Mouse (Mus musculus) heart, embryonic 11.5 days (tissue): ENCODE data around the gene Armc8. TPM values are rescaled to one million over a fixed set of nuclear protein-coding genes. Genes with fewer than 3 reads are reported as not detected.

Experiments
- ATAC-seq: fragments of 200-750 bp; cut with Nextera tagmentation; replicated peaks from 2 replicates; pipeline ENCODE4 v1.8.0; 2017; ENCODE audit warnings: moderate library complexity; ENCODE audit not compliant: insufficient number of reproducible peaks, low FRiP score, low TSS enrichment
- H3K27ac ChIP-seq: fragments of 300-500 bp; sonication (generic); 2 replicates; pipeline ENCODE4 v1.5.1; 2014; ENCODE audit warnings: mild to moderate bottlenecking, low read depth, low read length
- H3K27me3 ChIP-seq: fragments of 300-500 bp; sonication (generic); 2 replicates; pipeline ENCODE4 v1.6.1; 2014; ENCODE audit warnings: mild to moderate bottlenecking, low read length, mixed read lengths; ENCODE audit not compliant: control insufficient read depth, insufficient read depth
- H3K36me3 ChIP-seq: fragments of 300-500 bp; sonication (generic); 2 replicates; pipeline ENCODE4 v1.6.1; 2014; ENCODE audit warnings: mild to moderate bottlenecking, low read length, moderate library complexity, mixed read lengths; ENCODE audit not compliant: control insufficient read depth, insufficient read depth
- H3K4me1 ChIP-seq: fragments of 300-500 bp; sonication (generic); 2 replicates; pipeline ENCODE4 v1.6.1; 2014; ENCODE audit warnings: low read length; ENCODE audit not compliant: control insufficient read depth, insufficient read depth
- H3K4me2 ChIP-seq: fragments of 300-500 bp; sonication (generic); 2 replicates; pipeline ENCODE4 v1.6.1; 2014; ENCODE audit warnings: mild to moderate bottlenecking, moderate library complexity
- H3K4me3 ChIP-seq: fragments of 300-500 bp; sonication (generic); 2 replicates; pipeline ENCODE4 v1.5.1; 2014; ENCODE audit warnings: low read depth, low read length
- H3K9ac ChIP-seq: fragments of 300-500 bp; sonication (generic); 2 replicates; pipeline ENCODE4 v1.6.1; 2014; ENCODE audit warnings: mild to moderate bottlenecking, low read depth, low read length, moderate library complexity
- H3K9me3 ChIP-seq: fragments of 300-500 bp; sonication (generic); replicated peaks from 2 replicates; pipeline ENCODE4 v1.6.1; 2016; ENCODE audit warnings: low read length; ENCODE audit not compliant: control insufficient read depth
- WGBS: fragments of 180-500 bp; shearing (Covaris S2); extraction: QIAGEN DNeasy Blood & Tissue Kit; methylation state at CpG from one replicate; pipeline ENCODE4 v1.1.7; 2014; ENCODE audit not compliant: insufficient replicate concordance; 5-methylcytosine and 5-hydroxymethylcytosine counted together
- polyA plus RNA-seq: library from polyadenylated mRNA; unstranded; fragments of >200 nt; fragmentation: Nextera tagmentation; extraction: Ambion mirVana; gene quantifications from 2 replicates; pipeline ENCODE4 v1.2.1, GENCODE M21; 2014

Armc8 gene
- polyA plus RNA-seq, 1 experiment from 2014 or later, result 24.4 TPM

DNA sequence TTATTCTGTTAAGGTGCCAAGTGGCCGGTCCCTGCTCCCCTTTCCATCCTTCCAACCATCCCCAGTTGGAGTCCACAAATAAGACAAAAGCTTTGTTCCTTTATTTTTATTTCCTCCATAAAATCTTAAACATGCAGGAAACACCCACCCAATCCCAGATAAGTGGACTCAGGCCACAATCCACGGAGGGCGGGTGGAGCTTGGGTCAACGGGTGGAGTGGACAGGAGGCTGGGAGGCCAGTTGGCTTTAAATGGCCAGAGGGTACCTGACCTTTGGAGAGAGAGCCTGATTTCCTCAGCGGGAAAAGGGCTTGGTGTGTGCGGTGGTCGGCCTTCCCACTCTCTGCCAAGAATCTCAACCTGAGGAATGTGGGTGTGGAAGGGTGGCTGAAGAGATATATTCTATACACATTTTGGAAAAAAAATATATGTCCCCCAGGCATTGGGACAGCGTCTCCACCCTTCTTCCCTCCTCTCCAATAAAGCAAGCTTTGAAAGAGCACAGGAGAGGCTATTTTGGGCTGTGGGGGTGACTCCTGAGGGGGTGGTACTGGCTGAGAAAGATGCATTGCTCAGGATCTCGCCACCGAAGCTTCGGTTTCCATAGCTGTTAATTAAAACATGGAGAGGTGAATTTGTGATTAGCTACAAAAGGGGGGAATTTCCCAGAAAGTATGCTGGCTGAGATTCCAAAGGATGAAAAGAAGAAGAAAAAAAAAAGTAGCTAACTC is 139.9 kb downstream of the Armc8 start:
- H3K27ac ChIP-seq, result no peak overlapping the region
- no peaks in the 10 kb centered on the region for H3K27me3 ChIP-seq
- WGBS, result 59% methylated on average over 11 of the region's 11 CpGs
- H3K9ac ChIP-seq, result no peak overlapping the region
- no peak for ATAC-seq
- H3K36me3 ChIP-seq, result no peaks in the 10 kb centered on the region
- 0 out of 2 replicates have a peak, but pooled peaks cover 2% of the 10 kb centered on the region for H3K4me1 ChIP-seq
- no peak overlapping the region for H3K4me3 ChIP-seq
- H3K9me3 ChIP-seq, result no peaks in the 10 kb centered on the region
- H3K4me2 ChIP-seq, result no peak overlapping the region

Other genes with a start within 250 kb of the Armc8 start
- 0.17 and 0.23 TPM in 2 replicates for gene Esyt3, start 210.3 kb downstream of the Armc8 start, polyA plus RNA-seq
- gene Mras, start 131.5 kb downstream of the Armc8 start, polyA plus RNA-seq, result 5.8 and 6.4 TPM in 2 replicates
- gene Nme9, start 117.4 kb downstream of the Armc8 start, polyA plus RNA-seq, result 0.19 TPM in 1 of 2 replicates, not detected in the other
- gene Dbr1, start 6.9 kb upstream of the Armc8 start, polyA plus RNA-seq, result 20.0 and 22.0 TPM in 2 replicates
- not detected in 2 replicates for gene A4gnt, start 43.6 kb upstream of the Armc8 start, polyA plus RNA-seq
- 16.5 and 16.6 TPM in 2 replicates for gene Dzip1l, start 60.6 kb upstream of the Armc8 start, polyA plus RNA-seq
- 0.13 TPM in 1 of 2 replicates, not detected in the other for gene Cldn18, start 148.4 kb upstream of the Armc8 start, polyA plus RNA-seq